Mouse (Mus musculus) G1E (cell line): Measurements from ENCODE around the gene Plcd3.

ENCODE experiments used
- CTCF ChIP-seq: IDR thresholded peaks from 2 replicates; pipeline ENCODE4 v1.5.1; 2012; ENCODE audit warnings: low read depth, low read length, inconsistent platforms, mixed read lengths
- GATA1 ChIP-seq: IDR thresholded peaks from 2 replicates; pipeline ENCODE4 v1.6.1; 2012; ENCODE audit warnings: borderline replicate concordance, low read length, inconsistent platforms, mixed read lengths
- TAL1 ChIP-seq: conservative IDR thresholded peaks from 2 replicates; pipeline ENCODE4 v1.6.1; 2012; ENCODE audit warnings: low read depth, low read length, inconsistent platforms, mixed read lengths

- TF ChIP-seq CTCF, result no peak
- TF ChIP-seq TAL1, result no peak
- TF ChIP-seq GATA1, result no peak
Measured at GRCm38 (mm10) chr11:103140763-103141100, 39.3 kb upstream of the Plcd3 start.
